Mouse (Mus musculus) spleen, adult 18-20 months (tissue): ENCODE measurements around the gene Bcl6b.

Source experiments
- DNase-seq, 2 experiments: peaks; one replicate each; pipeline ENCODE4 v3.0.0; 2022; ENCODE audit warnings: mixed read lengths in 2 of 2

The Bcl6b gene

GRCm38 (mm10) chr11:70229260-70230010 lies at the start of gene Bcl6b:
Gene Bcl6b, minus strand, starts transcription at chr11:70229798.
- no peak for DNase-seq

- no peak for DNase-seq
These were observed 49.4 kb upstream of the Bcl6b start for GRCm38 (mm10) chr11:70278961-70279360.

GRCm38 (mm10) chr11:70271641-70272040 lies 42.0 kb upstream of the Bcl6b start:
- DNase-seq, result no peak

- no peak for DNase-seq
These were observed 36.8 kb upstream of the Bcl6b start for GRCm38 (mm10) chr11:70266405-70266804.

- DNase-seq, result no peak
These were observed 36.2 kb upstream of the Bcl6b start for GRCm38 (mm10) chr11:70265819-70266218.

- DNase-seq, result no peak
These were observed 35.7 kb upstream of the Bcl6b start for GRCm38 (mm10) chr11:70265252-70265651.

GRCm38 (mm10) chr11:70259035-70259434 lies 29.4 kb upstream of the Bcl6b start:
- DNase-seq, result no peak

GRCm38 (mm10) chr11:70254931-70255531 lies 25.4 kb upstream of the Bcl6b start, which contains the start of gene Alox12:
Gene Alox12, minus strand, starts transcription at chr11:70255353.
- no peak for DNase-seq

- no peak for DNase-seq
These were observed 24.7 kb upstream of the Bcl6b start for GRCm38 (mm10) chr11:70254337-70254736.

GRCm38 (mm10) chr11:70251853-70252252 lies 22.3 kb upstream of the Bcl6b start:
- no peak for DNase-seq

GRCm38 (mm10) chr11:70250150-70250549 lies 20.6 kb upstream of the Bcl6b start:
- DNase-seq, result no peak

- peak in 1 of 2 experiments; percentile 72 for DNase-seq
These were observed 17.7 kb upstream of the Bcl6b start for GRCm38 (mm10) chr11:70247136-70247845.

GRCm38 (mm10) chr11:70242591-70242990 lies 13.0 kb upstream of the Bcl6b start:
- DNase-seq, result no peak

- peak; percentile 61 to 75 for DNase-seq
These were observed 10.1 kb upstream of the Bcl6b start, which contains the start of the genes Gm21988 and Rnasek for GRCm38 (mm10) chr11:70239541-70240279. Gene Gm21988, minus strand, starts transcription at chr11:70239830. Gene Rnasek, minus strand, starts transcription at chr11:70239842.

- DNase-seq, result no peak
These were observed 9.2 kb upstream of the Bcl6b start for GRCm38 (mm10) chr11:70238591-70239440.

- DNase-seq, result peak; percentile 97
These were observed 8.0 kb upstream of the Bcl6b start, which contains the start of gene 0610010K14Rik for GRCm38 (mm10) chr11:70237457-70238167. Gene 0610010K14Rik, minus strand, starts transcription at chr11:70237914.

- DNase-seq, result no peak
These were observed 7.1 kb upstream of the Bcl6b start for GRCm38 (mm10) chr11:70236717-70237116.

- no peak for DNase-seq
These were observed 5.8 kb upstream of the Bcl6b start for GRCm38 (mm10) chr11:70235254-70235900.

- DNase-seq, result no peak
These were observed 4.9 kb upstream of the Bcl6b start for GRCm38 (mm10) chr11:70234497-70234896.

- no peak for DNase-seq
These were observed 4.4 kb upstream of the Bcl6b start for GRCm38 (mm10) chr11:70234037-70234436.
